8 mouse cellular contexts compared by ENCODE assay signal in genomic region chr19:25285756-25286538, GRCm38 (mm10). TPM values are rescaled to one million over a fixed set of nuclear protein-coding genes. Genes with fewer than 3 reads are reported as not detected.
DNase-seq lines count a peak whose midpoint lies in the region; ATAC-seq and TF ChIP-seq lines count a peak whose summit lies in the region.

No protein-coding gene starts in this region.

- no peak for TF ChIP-seq CTCF in kidney, adult 2 months (conservative IDR thresholded peaks at IDR 0.05; ENCODE audit: insufficient read depth, insufficient read length, low read depth, low read length)

- no peak for ATAC-seq in cerebellum, adult (ENCODE audit: insufficient number of reproducible peaks, low FRiP score, low TSS enrichment)

- intact Hi-C loops in left cerebral cortex, postnatal 4 days (cut with DNase I): no loop called here

- no peaks in the 10 kb centered on the region for H3K36me3 ChIP-seq in kidney, adult 2 months (ENCODE audit: control insufficient read depth, insufficient read depth, low read length)

- peak; percentile 8 for DNase-seq in cerebellum, adult 11 months
- peak; percentile 26 for DNase-seq in 3134 (ENCODE audit: extremely low read depth, insufficient read length, low spot score)
- peak; percentile 79 to 95 for DNase-seq in cerebellum, postnatal 4 days (ENCODE audit: low spot score in 2 of 2)
- DNase-seq in kidney, adult 2 months: peak; percentile 89
- peak; percentile 98 for DNase-seq in left cerebral cortex, postnatal 4 days
- DNase-seq in thymus, postnatal 36 days: no peak
- DNase-seq in spleen, postnatal 4 days (ENCODE audit: low spot score in 2 of 2): no peak

- 17% methylated on average over 5 of the region's 5 CpGs for WGBS in kidney, adult 2 months

- peak overlapping the region; percentile 36; the same call in 1 of the 2 replicates for H3K27ac ChIP-seq in kidney, adult 2 months (ENCODE audit: insufficient read depth, low read depth, low read length)

- no peaks in the 10 kb centered on the region for H3K27me3 ChIP-seq in kidney, adult 2 months (replicated peaks; ENCODE audit: control insufficient read depth, insufficient read depth, low read length)

- TF ChIP-seq POLR2A in kidney, adult 2 months (IDR thresholded peaks at IDR 0.05; ENCODE audit: low read depth, low read length): no peak

- peaks cover 4% of the 10 kb centered on the region; the same call in 1 of the 2 replicates for H3K4me1 ChIP-seq in kidney, adult 2 months (ENCODE audit: control insufficient read depth, insufficient read depth, low read length)

- H3K4me3 ChIP-seq in kidney, adult 2 months (ENCODE audit: insufficient read depth, low read depth, low read length): no peak overlapping the region

RNA-seq across cellular contexts. Expression of gene Kank1, which starts 49.2 kb away (rescaled TPM):
- polyA plus RNA-seq in kidney, adult 2 months (2012; rRNA removed): 56.0 and 68.7 TPM in 2 replicates
- 10 to 100 TPM; 10.7 to 13.4 TPM for total RNA-seq in left cerebral cortex, postnatal 4 days (2021)

Comparison
In these comparisons a context has a peak if more than half of its experiments do, and no peak if none do; other contexts are left out.
1. DNase-seq: peak in cerebellum, adult 11 months (single experiment), 3134 (single experiment), cerebellum, postnatal 4 days (2 of 2), kidney, adult 2 months (single experiment) and left cerebral cortex, postnatal 4 days (single experiment); none in thymus, postnatal 36 days (0 of 2) and spleen, postnatal 4 days (0 of 2).